Mouse (Mus musculus) inflammation-experienced regulatory T-cells, adult 6 months (primary cell): ENCODE measurements at regions not wholly inside any gene's neighbourhood (a gene's known extent, or its start where the extent isn't known, plus 50 kb on each side); places are given as distances from the start of the nearest gene placed in this dataset.

Source experiments
- ATAC-seq: one replicate; pipeline ENCODE4 v1.8.0; 2017

DNA sequence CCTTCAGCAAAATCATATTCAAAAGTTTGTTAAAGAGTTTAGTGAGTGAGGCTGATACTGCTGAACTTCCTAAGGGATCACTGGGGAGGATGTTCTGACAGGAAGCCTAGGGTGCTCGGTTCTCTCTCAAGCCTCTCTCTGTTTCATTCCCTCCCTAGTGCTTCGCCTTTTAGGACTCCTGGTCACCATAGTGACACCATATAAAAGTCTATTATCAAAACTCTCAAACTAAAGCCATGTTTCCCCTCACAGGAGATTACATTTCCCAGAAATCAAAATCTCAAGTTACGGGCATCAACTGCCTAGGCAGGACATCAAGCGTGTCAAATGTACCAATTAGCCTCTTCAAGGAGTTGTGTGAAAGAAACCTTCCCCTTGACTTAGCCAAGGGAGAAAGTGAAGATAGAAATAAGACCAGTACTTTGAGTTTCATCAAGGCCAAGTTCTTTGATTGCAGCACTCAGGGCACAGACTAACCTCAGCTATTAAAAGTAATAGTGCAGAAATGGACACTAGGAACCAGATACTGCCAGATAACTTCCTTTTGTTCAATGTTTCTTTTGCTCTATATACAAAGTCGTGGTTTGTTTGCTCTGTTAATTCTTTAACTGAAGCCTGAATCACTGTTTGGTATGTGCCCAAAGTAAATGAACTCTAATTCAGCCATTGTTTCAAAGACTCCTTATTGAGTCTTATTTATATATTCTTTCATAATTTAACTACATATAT lies 752.6 kb downstream of the Jrkl start:
- no peak for ATAC-seq

DNA sequence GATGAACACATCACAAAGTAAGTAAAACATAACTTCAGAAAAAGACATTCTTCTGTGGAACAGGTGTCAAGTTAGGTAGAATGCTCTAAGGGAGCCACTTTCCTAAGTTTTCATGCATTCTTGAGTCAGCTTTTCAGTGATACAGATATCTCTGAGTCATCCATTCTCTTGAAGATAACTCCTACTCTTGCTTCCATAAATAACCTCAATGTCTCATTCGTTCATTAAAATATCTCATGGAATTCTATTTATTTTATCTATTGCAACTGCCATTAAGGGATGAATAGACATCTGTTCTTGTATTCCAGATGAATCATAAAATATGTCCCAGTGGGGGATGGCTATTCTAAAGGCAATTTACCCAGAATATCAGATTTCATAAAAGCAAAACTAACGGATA lies 787.8 kb downstream of the Jrkl start:
- no peak for ATAC-seq

DNA sequence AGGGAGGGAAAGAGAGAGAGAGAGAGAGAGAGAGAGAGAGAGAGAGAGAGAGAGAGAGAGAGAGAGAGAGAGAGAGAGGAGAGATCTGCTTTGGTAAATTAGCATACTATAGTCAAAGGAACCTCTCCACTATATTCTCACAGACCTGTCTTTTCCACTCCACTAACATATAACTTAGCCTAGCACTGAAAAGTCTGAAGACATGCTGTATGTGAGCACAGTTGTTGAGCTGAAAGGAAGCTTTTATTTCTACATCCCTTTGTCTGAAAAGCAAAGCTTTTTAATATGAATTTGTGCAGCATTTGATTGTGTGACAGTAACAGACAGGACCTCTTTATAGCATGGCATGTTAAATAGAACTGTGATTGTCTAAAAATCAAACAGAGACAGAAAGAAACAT lies 788.9 kb downstream of the Jrkl start:
- ATAC-seq, result no peak

DNA sequence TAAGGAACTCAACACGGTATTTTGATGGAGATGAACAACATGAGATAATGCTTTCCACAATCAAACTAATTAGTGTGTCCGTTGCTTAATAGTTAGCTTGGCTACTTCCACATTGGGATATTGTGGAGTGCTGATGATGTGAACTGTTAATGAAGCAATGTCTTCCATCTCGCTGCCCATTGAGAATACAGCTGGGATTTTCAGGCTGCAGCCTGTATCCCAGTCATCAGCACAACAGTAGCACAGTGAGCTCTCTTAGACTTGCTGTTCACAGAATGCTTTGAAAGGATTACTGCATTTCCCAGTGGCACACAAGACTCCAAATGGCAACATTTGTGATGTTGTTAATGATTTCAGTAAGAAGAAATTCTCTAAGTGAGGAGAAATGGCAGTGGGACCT lies 811.5 kb downstream of the Jrkl start:
- no peak for ATAC-seq

DNA sequence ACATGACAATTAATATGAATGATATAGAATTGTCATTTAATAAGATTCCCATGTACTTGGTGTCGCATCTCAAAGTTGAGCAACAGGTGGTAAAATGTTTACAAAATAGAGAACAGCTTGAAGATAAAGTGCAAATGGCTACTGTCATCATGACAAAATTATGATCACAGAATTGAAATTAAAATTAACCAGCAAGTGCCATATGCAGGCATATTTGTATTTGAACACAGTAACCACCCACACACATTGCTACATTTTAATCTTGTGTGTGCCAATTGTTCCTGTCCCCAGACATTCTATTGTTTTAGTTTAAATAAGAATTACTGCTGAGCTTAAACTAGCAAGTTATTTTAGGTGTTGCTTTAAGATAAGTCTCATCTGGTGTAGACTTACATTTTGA lies 823.7 kb downstream of the Jrkl start:
- no peak for ATAC-seq

DNA sequence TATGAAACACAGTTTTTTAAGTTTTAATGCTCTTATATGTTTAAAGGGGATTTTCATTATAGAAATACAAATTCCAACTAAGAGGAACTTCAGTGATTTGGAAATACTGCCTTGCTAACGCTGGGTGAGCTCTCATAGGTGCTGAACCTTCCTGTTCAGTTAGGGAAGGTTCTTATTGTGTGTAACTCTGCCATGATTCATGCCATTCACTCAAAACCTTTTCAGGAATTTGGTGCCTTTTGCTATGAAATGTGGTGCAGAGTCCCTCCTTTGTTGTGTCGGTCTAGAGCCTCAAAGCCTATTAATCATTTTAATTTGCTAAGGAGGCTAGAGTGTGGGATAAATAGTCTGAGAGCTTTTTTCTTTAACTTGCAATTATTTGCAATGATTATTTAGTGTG lies 837.1 kb downstream of the Jrkl start:
- no peak for ATAC-seq

DNA sequence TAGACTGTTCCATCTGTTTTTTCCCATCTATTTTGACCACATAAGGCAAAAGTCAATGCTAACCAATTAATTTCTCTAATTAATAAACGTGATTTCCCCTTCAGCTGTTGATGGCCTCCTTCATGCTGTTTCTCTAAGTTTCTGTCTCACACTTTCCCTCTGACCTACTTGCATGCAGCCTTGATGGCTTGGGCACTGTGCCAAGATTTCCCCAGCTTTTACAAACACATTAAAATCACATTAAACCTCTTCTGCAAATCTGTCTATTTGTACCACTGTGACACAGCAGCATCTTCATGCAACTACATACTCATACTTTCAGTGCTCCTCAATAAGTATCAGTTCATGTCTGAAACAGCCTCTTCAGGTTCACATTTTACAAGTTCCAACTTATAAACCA lies 841.4 kb downstream of the Jrkl start:
- ATAC-seq, result no peak

DNA sequence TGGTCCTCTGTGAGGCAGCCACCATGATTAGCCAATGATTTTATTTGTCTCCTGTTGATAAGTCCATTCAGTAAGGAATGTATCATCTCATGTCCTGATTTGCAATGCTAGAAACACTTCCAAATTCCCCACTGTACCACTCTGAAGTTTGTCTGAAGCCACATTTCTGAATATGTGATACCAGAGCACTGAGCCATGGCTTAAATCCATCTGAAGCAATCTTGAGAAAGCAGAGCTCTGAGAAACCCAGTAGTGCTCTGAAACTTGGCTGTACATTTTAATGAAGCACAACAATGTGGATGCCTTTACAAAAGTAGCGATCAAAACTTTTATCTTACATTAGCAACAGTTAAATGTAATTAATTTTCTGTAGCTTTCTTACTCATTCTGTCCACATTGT lies 850.0 kb downstream of the Jrkl start:
- no peak for ATAC-seq

DNA sequence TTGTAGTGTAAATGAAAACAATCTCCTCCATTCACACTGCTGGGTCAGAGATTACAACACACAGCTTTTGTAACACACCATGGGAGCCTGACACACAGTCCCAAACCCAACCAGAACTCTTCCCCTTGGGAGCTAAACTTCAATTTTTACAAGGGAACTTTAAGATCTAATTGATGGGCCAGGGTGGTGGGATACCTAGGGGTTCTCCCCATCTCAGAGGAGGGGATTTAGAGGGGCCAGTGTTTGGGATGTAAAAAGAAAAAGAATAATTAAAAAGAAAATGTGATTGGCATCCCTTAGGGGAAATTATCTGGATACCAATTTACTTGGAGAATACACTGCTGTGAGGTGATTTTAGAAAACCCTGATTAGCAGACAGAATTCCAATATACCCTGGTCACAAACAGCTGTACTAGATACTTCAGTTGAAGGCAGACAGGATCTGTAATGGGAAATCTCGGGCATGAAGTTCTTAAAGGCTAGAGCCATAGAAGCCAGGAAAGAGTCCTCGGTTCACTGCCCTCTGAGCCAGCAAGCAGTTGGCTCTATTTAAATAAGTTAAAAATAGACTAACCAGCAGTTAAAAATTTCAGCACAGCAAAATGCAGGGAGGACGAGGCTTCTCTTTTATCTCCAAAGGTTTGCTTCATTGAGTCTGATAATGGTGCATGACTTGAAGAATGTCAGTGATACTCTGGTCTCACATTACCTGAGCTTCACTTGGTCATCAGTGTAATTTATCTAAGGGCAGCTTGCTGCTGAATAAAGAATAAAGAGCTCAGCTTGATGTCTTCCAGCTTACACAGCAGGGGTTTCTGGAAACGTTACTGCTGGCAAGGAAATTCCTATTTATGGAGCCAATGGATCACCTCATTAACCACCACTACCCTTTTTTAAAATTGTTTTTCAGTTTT lies 864.6 kb downstream of the Jrkl start:
- ATAC-seq, result no peak

DNA sequence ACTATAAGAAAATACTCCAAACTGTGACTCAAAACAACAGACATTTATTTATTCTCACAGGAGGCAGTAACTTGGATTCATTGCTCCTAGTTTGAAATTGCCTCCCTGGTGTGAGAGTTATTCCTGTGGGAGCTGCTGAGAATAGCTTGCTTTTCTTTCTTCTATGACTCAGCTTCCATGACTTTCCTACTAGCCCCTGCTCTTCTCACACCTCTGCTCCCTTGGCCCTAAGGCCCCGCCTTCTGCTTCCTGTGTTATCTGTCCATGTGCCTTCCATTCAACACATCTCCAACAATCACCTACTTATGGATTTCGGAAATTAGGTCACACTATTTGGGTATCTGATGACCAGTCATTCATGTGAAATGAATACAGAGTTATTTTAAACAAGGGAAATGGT lies 865.6 kb downstream of the Jrkl start:
- ATAC-seq, result no peak

DNA sequence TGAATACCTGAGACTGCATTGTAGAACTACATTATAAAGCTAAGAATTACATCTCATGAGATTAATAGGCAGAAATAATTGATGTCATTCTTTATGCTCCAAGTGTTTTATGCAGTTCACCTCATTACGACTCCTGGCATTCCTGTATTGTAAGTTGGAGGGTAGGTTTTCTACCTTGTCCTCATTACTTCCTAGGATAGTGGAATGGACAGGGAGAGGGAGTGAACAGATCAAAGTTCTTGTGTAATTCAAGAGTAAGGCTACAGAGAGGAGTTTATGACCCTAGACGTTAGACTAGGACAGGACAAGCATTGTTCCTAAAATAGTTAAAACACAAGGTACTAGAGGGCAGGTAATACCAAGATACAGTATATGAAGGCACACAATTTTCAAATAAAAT lies 901.3 kb downstream of the Jrkl start:
- ATAC-seq, result no peak

DNA sequence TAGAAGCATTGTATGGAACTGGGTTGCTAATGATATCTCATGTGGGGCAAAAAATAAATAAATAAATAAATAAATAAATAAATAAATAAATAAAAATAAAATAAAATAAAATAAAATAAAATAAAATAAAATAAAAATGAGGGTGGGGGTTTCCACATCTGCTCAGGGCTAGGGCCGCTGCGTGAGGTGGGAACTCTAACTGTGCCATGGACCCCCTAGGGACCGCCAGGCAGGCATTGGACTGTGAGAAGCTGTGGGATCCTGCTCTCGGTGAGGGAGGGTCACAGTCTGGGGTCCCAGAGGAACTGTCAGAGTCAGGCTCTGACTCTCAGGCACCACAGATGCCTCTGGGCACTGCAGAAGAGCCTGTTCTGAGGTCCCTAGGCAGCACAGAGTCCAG lies 904.2 kb downstream of the Jrkl start:
- no peak for ATAC-seq

DNA sequence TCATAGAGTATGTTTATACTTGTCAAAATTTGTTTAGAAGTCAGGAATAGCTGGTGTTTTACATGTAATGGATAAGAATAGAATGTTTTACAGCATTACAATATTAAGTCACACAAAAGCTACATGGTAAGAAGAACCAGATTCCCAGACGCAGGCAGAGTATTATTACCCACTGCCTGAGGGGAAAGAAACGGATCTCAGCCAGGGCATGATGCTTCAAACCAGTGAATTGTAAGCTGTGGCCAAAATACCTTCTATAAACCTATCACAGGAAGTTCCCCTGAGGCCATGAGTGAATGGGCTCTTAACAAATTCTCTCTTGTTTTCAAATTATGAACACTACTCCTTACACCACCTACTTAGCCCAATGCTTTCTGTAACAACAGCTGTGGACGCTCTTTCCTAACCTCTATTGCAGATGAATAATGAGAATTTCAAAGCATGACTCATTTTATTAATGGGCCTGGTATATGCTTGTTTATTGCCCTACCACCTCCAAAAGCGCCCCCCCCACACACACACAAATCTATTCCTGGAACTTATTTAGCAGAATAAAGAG lies 932.0 kb downstream of the Jrkl start:
- ATAC-seq, result no peak

DNA sequence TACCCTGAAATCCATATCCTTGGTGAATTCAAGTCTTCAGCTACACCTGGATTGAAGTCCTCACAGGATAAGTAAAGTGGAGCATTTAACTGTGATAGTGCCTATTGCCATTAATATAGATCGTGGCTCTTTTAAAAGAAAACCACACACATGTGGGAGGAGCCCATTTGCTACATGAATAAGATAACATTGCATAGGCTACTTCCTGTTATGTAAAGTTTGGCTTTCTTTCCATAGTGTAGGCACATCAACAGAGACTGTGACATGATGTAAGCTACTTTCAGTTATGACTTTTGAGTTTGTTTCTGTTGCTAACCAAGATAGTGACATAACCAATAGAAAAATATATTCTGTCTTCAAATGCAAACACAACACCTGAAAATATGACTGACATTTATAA lies 932.6 kb downstream of the Jrkl start:
- peak; percentile 48 for ATAC-seq
